Mouse (Mus musculus): ENCODE measurements around the gene Olfr1137. TPM values are rescaled to one million over a fixed set of nuclear protein-coding genes. Genes with fewer than 3 reads are reported as not detected.

Olfr1137 gene
- total RNA-seq (2021) = not detected
- long read RNA-seq, experiment 1 = 0 reads
- long read RNA-seq, experiment 2 = 0 reads

DNA sequence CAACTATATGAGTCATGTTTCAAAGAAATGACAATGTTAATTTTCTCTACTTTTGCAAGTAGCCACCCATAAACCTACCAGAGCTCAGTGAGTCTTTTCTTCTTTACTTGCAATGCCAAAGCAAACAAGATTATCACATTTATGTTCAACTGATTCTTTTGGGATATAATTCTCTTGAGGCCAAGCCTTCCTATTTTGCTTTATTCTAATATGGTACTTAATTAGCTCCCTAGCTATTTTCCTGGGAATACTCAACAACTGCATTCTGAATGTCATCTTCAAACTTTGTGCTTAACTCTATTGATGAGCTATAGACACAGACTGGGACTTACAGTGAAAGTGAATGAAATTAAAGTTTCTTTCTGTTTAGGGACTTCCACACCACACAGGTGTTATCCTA lies at the start of gene Olfr1137:
Olfr1137 (minus strand) TSS at position 101 of the 400 bp plus-strand sequence.
- no peak for DNase-seq (ENCODE audit: low spot score in 2 of 2)

- no peak for DNase-seq (ENCODE audit: low spot score in 2 of 2)
Observed at GRCm38 (mm10) chr2:87753891-87754290, 40.9 kb upstream of the Olfr1137 start, which contains the start of gene Olfr1141. Gene Olfr1141 (minus strand): TSS chr2:87753991.

- no peak for DNase-seq (ENCODE audit: low spot score in 2 of 2)
Observed at GRCm38 (mm10) chr2:87743452-87743851, 30.5 kb upstream of the Olfr1137 start, which contains the start of gene Olfr1140. Gene Olfr1140 (plus strand): TSS chr2:87743752.

- DNase-seq (ENCODE audit: low spot score in 2 of 2) = no peak
Observed at GRCm38 (mm10) chr2:87739878-87740277, 26.9 kb upstream of the Olfr1137 start, which contains the start of gene Olfr1138. Gene Olfr1138 (minus strand): TSS chr2:87739978.

DNA sequence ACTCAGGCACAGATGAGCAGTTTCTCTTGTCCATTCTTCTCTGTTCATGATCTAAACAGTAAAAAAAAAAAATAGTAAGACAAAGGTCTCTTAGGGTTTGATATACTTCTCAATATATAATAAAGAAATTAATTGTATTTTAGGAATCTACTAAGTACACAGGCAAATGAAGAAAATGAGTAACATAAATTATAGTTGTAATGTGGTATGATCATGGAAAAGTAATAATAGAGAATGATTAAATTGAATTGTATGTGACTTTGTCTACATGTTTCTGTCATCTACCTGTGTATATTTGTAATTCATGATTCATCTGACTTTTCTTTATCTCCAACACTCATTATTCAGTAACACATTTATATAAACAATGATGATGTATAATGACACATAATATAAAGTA lies 19.1 kb downstream of the Olfr1137 start, which contains the start of gene Olfr1136:
Olfr1136 (minus strand) TSS at position 101 of the 400 bp plus-strand sequence.
- no peak for DNase-seq (ENCODE audit: low spot score in 2 of 2)

DNA sequence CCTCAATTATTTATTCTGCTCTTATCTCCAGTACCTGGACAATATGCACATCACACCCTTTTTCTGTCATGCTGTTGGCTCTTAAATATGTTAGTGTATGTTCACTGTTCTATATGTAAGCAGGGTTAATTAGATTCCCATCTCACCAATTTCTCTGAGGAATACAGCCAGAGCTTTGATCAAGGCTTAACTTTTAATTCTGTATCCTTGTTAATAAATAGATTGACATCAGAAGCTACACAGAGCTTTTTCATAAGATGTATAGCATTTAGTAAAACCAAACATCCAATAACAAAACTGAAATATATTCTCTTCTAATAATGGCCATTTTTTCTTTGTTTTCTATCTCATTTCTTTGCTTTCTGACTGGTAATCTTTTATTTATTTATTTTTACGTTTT lies 39.4 kb downstream of the Olfr1137 start, which contains the start of gene Olfr1135:
Olfr1135 (minus strand) TSS at position 101 of the 400 bp plus-strand sequence.
- DNase-seq (ENCODE audit: low spot score in 2 of 2) = no peak

Other genes starting within 250 kb of the Olfr1137 start
- not detected for gene Pramel7, start 216.1 kb downstream of the Olfr1137 start, total RNA-seq (2021)
- not detected for gene Pramel6, start 206.6 kb downstream of the Olfr1137 start, total RNA-seq (2021)
- not detected for gene Olfr153, start 181.4 kb downstream of the Olfr1137 start, total RNA-seq (2021)
- gene Olfr1128, start 167.6 kb downstream of the Olfr1137 start, total RNA-seq (2021) = not detected
- gene Olfr1129, start 139.3 kb downstream of the Olfr1137 start, total RNA-seq (2021) = not detected
- gene Olfr1130, start 107.0 kb downstream of the Olfr1137 start, total RNA-seq (2021) = not detected
- gene Olfr1131, start 86.1 kb downstream of the Olfr1137 start, total RNA-seq (2021) = not detected
- not detected for gene Olfr1132, start 75.6 kb downstream of the Olfr1137 start, total RNA-seq (2021)
- not detected for gene Olfr1133, start 65.8 kb downstream of the Olfr1137 start, total RNA-seq (2021)
- gene Olfr1134, start 54.7 kb downstream of the Olfr1137 start, total RNA-seq (2021) = not detected
- gene Olfr1135, start 39.5 kb downstream of the Olfr1137 start, total RNA-seq (2021) = not detected
- gene Olfr1136, start 19.2 kb downstream of the Olfr1137 start, total RNA-seq (2021) = not detected
- not detected for gene Olfr1138, start 26.8 kb upstream of the Olfr1137 start, total RNA-seq (2021)
- gene Olfr1140, start 30.6 kb upstream of the Olfr1137 start, total RNA-seq (2021) = not detected
- gene Olfr1141, start 40.8 kb upstream of the Olfr1137 start, total RNA-seq (2021) = not detected
- gene Olfr152, start 66.3 kb upstream of the Olfr1137 start, total RNA-seq (2021) = not detected
- not detected for gene Olfr1143, start 87.4 kb upstream of the Olfr1137 start, total RNA-seq (2021)
- not detected for gene Olfr1145, start 96.6 kb upstream of the Olfr1137 start, total RNA-seq (2021)
- gene Olfr1148, start 117.4 kb upstream of the Olfr1137 start, total RNA-seq (2021) = not detected
- not detected for gene Olfr1150-ps1, start 130.8 kb upstream of the Olfr1137 start, total RNA-seq (2021)
- gene Olfr1151, start 142.7 kb upstream of the Olfr1137 start, total RNA-seq (2021) = not detected
- not detected for gene Olfr1152, start 153.3 kb upstream of the Olfr1137 start, total RNA-seq (2021)
- gene Olfr1153, start 181.8 kb upstream of the Olfr1137 start, total RNA-seq (2021) = not detected
- not detected for gene Olfr1154, start 192.0 kb upstream of the Olfr1137 start, total RNA-seq (2021)
- gene Olfr1155, start 232.0 kb upstream of the Olfr1137 start, total RNA-seq (2021) = not detected
- not detected for gene Olfr1156, start 239.9 kb upstream of the Olfr1137 start, total RNA-seq (2021)

Measured in adrenal gland, postnatal 4 days (tissue).